Mouse (Mus musculus) bone marrow macrophage, adult 2 months (primary cell): ENCODE measurements around the gene Hist1h3g.

Experiments
- CTCF ChIP-seq: IDR thresholded peaks from 2 replicates; pipeline ENCODE4 v1.5.1; 2012; ENCODE audit warnings: low read depth, mild to moderate bottlenecking, low read length, moderate library complexity
- POLR2A ChIP-seq: IDR thresholded peaks from 2 replicates; pipeline ENCODE4 v1.6.1; 2012; ENCODE audit warnings: mild to moderate bottlenecking, low read depth, low read length, borderline replicate concordance

- TF ChIP-seq POLR2A (peak; percentile 96), CTCF (no peak)
These were observed 4.0 kb upstream of the Hist1h3g start, which contains the start of gene Hist1h4h for GRCm38 (mm10) chr13:23530901-23531875.
